Mouse (Mus musculus) cortical plate, adult 2 months (tissue): Measurements from ENCODE around the gene Zkscan16. TPM values are rescaled to one million over a fixed set of nuclear protein-coding genes. Genes with fewer than 3 reads are reported as not detected.

Source experiments
- H3K27ac ChIP-seq: fragments of 200-500 bp; 2 replicates; pipeline ENCODE4 v1.5.1; 2012; ENCODE audit warnings: low read length, control low read depth, inconsistent platforms; ENCODE audit not compliant: insufficient read depth
- H3K4me1 ChIP-seq: fragments of 200-500 bp; 2 replicates; pipeline ENCODE4 v1.6.1; 2011; ENCODE audit warnings: low read length; ENCODE audit not compliant: control insufficient read depth, insufficient read depth
- H3K4me3 ChIP-seq: fragments of 200-500 bp; 2 replicates; pipeline ENCODE4 v1.5.1; 2011; ENCODE audit warnings: mild to moderate bottlenecking, low read length, control low read depth; ENCODE audit not compliant: insufficient read depth
- CTCF ChIP-seq: fragments of 200-500 bp; IDR thresholded peaks from 2 replicates; pipeline ENCODE4 v1.5.1; 2011; ENCODE audit warnings: mild to moderate bottlenecking, control low read depth, low read length; ENCODE audit not compliant: insufficient read depth; ENCODE audit errors: extremely low read depth
- POLR2A ChIP-seq: fragments of 200-500 bp; IDR thresholded peaks from 2 replicates; pipeline ENCODE4 v1.6.1; 2011; ENCODE audit warnings: mild to moderate bottlenecking, low read length, control low read depth; ENCODE audit not compliant: insufficient read depth; ENCODE audit errors: extremely low read depth
- polyA plus RNA-seq: library from polyadenylated mRNA; depleted of rRNA; stranded (reverse); fragments of >200 nt; gene quantifications from 2 replicates; pipeline ENCODE4 v1.2.3, GENCODE M21; 2012

The Zkscan16 gene
- polyA plus RNA-seq, 1 experiment: 14.7 TPM

- no peak overlapping the region for H3K4me3 ChIP-seq
- no peak overlapping the region for H3K27ac ChIP-seq
- H3K4me1 ChIP-seq: no peaks in the 10 kb centered on the region
- TF ChIP-seq CTCF (peak; percentile 20; the same call in 1 of the 2 replicates), POLR2A (no peak)
Measured at GRCm38 (mm10) chr4:58934746-58935476, 8.5 kb upstream of the Zkscan16 start.

GRCm38 (mm10) chr4:58935846-58936245 lies 7.6 kb upstream of the Zkscan16 start:
- Histone ChIP-seq H3K4me3 (no peak overlapping the region), H3K4me1 (no peaks in the 10 kb centered on the region), H3K27ac (no peak overlapping the region)
- TF ChIP-seq CTCF: no peak
- no peak for TF ChIP-seq POLR2A

- Histone ChIP-seq H3K4me3 (no peak overlapping the region), H3K27ac (no peak overlapping the region), H3K4me1 (0 out of 2 replicates have a peak, but pooled peaks cover 1% of the 10 kb centered on the region)
- TF ChIP-seq CTCF (no peak), POLR2A (no peak)
Measured at GRCm38 (mm10) chr4:58941638-58942037, 1.8 kb upstream of the Zkscan16 start.

DNA sequence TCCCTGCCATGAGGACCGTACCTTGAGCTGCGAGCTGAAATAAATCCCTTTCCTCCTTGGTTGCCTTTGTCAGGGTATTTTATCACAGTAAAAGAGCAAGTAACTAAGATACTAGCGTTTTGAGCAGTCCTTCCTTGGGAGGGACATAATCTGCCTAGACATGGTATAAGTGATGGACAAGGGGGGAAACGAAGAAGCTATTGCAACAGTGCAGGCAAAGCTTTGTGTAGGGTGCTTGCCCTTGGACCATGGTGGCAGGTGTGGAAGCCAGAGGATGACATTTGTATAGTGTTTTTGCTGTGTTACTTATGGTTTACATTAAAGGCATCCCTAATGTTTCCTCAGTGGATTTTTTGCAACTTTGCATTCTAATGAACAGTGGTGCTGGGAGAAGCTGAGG lies 486 bp upstream of the Zkscan16 start:
- no peak for TF ChIP-seq CTCF
- TF ChIP-seq POLR2A: no peak
- H3K4me3 ChIP-seq: peak overlapping the region; percentile 74
- peak overlapping the region; percentile 6; the same call in 1 of the 2 replicates for H3K27ac ChIP-seq
- H3K4me1 ChIP-seq: 0 out of 2 replicates have a peak, but pooled peaks cover 1% of the 10 kb centered on the region

- Histone ChIP-seq H3K4me1 (peaks cover 3% of the 10 kb centered on the region; the same call in 1 of the 2 replicates), H3K27ac (peak overlapping the region; percentile 32; the same call in 1 of the 2 replicates), H3K4me3 (peak overlapping the region; percentile 74)
- TF ChIP-seq CTCF (no peak), POLR2A (no peak)
Measured at GRCm38 (mm10) chr4:58944206-58944553, 752 bp downstream of the Zkscan16 start.

DNA sequence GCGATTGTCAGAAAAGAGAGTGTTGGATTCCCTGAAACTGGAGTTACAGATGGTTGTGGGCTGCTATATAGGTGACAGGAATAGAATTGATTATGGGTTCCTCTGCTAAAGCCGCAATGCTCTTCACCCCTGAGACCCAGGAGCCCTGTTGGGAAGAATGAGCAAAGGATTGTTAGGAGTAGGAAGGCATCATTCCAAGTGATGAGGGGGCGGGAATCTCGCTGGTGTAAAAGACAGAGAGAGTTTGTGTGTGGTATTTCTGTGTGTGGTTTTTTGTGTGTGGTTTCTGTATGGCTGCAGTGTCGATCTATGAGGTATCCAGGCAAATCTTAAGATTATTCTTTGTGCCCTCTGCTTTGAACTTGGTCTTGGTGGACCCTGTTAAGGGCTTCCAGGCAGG lies 1.3 kb downstream of the Zkscan16 start:
- TF ChIP-seq POLR2A (no peak), CTCF (no peak)
- H3K27ac ChIP-seq: no peak overlapping the region
- H3K4me3 ChIP-seq: peak overlapping the region; percentile 74
- H3K4me1 ChIP-seq: peaks cover 3% of the 10 kb centered on the region; the same call in 1 of the 2 replicates

GRCm38 (mm10) chr4:58948391-58948790 lies 5.0 kb downstream of the Zkscan16 start:
- Histone ChIP-seq H3K4me3 (no peak overlapping the region), H3K4me1 (peaks cover 3% of the 10 kb centered on the region; the same call in 1 of the 2 replicates), H3K27ac (no peak overlapping the region)
- TF ChIP-seq CTCF (no peak), POLR2A (no peak)

GRCm38 (mm10) chr4:58952630-58953029 lies 9.2 kb downstream of the Zkscan16 start:
- no peak overlapping the region for H3K4me3 ChIP-seq
- peaks cover 1% of the 10 kb centered on the region; the same call in 1 of the 2 replicates for H3K4me1 ChIP-seq
- TF ChIP-seq POLR2A: no peak
- TF ChIP-seq CTCF: no peak
- no peak overlapping the region for H3K27ac ChIP-seq

- no peak for TF ChIP-seq POLR2A
- no peak for TF ChIP-seq CTCF
- Histone ChIP-seq H3K27ac (no peak overlapping the region), H3K4me3 (no peak overlapping the region)
Measured at GRCm38 (mm10) chr4:58961719-58962118, 18.3 kb downstream of the Zkscan16 start.

DNA sequence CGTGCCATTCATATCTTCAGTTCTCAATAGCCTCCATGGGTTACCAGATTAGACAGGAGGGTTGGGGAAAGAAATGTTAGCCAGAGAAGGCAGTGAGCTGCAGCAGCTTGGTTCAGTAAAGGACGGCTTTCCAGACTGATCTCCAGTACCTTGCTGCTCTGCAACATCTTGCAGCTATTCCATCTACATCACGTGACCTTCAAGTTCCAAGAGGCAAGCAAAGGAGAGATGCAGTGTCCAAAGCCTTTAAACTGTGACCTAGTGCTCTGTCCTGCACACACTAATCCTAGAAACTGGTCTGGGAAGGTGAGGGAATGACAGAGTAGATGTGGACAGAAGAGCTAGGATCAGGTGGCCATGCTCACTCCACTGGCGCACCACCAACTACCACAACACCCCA lies 19.8 kb downstream of the Zkscan16 start:
- Histone ChIP-seq H3K27ac (no peak overlapping the region), H3K4me3 (no peak overlapping the region), H3K4me1 (no peaks in the 10 kb centered on the region)
- TF ChIP-seq CTCF (no peak), POLR2A (no peak)

More at GRCm38 (mm10) chr4:58961719-58962118, 18.3 kb downstream of the Zkscan16 start:
- no peaks in the 10 kb centered on the region for H3K4me1 ChIP-seq
